Mouse (Mus musculus) cerebellum, adult 11-12 months (tissue): ENCODE results near the gene Gm2012.
"Not testable (repeated sequence)": the region's sequence is repeated elsewhere in the genome, so short reads cannot be mapped to it uniquely, and the experiment has no call there.

ENCODE experiments used
- DNase-seq: peaks from one replicate; pipeline ENCODE4 v3.0.0; 2022

Gene Gm2012

DNA sequence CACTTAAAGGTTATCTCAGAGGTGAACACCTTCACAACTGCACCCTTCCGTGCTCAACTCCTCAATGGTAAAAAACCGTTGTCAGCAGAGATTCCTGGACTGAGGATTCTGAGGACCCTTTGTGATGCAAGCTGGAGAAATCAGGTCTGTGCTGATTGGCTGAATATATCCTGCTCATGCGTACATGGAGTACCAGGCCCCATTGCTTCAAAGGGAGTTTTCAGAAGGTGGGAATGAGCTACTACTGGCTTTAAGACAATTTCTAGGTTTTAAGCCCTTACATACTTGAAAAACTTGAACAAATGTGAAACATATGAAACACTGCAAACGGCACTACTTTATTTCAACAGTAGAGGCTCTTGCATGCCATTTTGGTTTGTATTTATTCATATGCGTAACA is at the start of gene Gm2012:
Gm2012 (minus strand) TSS at position 101 of the 400 bp plus-strand sequence.
- not testable (repeated sequence) for DNase-seq

DNA sequence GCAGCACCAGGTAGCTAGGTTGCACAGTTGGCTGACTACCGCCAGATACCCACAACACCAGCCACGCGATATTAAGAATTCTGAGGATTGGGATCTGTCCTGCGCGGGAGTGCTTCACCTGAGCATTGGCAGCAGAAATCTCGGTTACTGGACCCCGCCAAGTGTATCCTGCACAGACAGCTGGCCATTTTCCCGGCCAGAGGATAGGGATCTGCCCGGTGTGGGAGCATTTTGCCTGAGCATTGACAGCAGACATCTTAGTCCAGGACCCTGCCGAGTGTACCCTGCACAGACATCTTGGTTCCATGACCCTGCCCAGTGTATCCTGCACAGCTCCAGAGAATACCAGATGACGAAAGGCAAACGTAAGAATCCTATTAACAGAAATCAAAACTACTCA is 72.0 kb downstream of the Gm2012 start:
- DNase-seq = not testable (repeated sequence)
